Mouse (Mus musculus): ENCODE data around the gene Tsga10ip. TPM values are rescaled to one million over a fixed set of nuclear protein-coding genes. Genes with fewer than 3 reads are reported as not detected.

The Tsga10ip gene
- polyA plus RNA-seq, 1 experiment from 2014 or later, result 1.1 TPM

GRCm38 (mm10) chr19:5421784-5422183 is 19.5 kb upstream of the Tsga10ip start:
- Histone ChIP-seq H3K4me2 (replicated peaks; ENCODE audit: low read depth, low read length) (no peak overlapping the region), H3K4me3 (ENCODE audit: low read depth, low read length) (no peak overlapping the region), H3K9me3 (ENCODE audit: low read length) (no peaks in the 10 kb centered on the region), H3K27me3 (replicated peaks; ENCODE audit: insufficient read depth, low read length) (no peaks in the 10 kb centered on the region), H3K36me3 (ENCODE audit: insufficient read depth, low read length) (peaks cover 21% of the 10 kb centered on the region; the same call in 1 of the 2 replicates), H3K9ac (replicated peaks; ENCODE audit: low read depth) (no peak overlapping the region), H3K27ac (ENCODE audit: low read length) (no peak overlapping the region), H3K4me1 (ENCODE audit: insufficient read depth, low read depth, low read length) (peaks cover 25% of the 10 kb centered on the region)
- DNase-seq (ENCODE audit: low spot score) (no peak), ATAC-seq (no peak)
- WGBS, result 80% methylated on average over 5 of the region's 5 CpGs
- no peak for TF ChIP-seq EP300 (IDR thresholded peaks at IDR 0.05)
- no peak for TF ChIP-seq CTCF (IDR thresholded peaks at IDR 0.05)

- no peak overlapping the region for H3K9ac ChIP-seq (replicated peaks; ENCODE audit: low read depth)
- DNase-seq (ENCODE audit: low spot score) (no peak), ATAC-seq (no peak)
- WGBS, result 88% methylated on average over 6 of the region's 6 CpGs
- H3K27me3 ChIP-seq (replicated peaks; ENCODE audit: insufficient read depth, low read length), result no peaks in the 10 kb centered on the region
- no peak overlapping the region for H3K27ac ChIP-seq (ENCODE audit: low read length)
- no peaks in the 10 kb centered on the region for H3K9me3 ChIP-seq (ENCODE audit: low read length)
- peaks cover 14% of the 10 kb centered on the region for H3K4me1 ChIP-seq (ENCODE audit: insufficient read depth, low read depth, low read length)
- H3K4me2 ChIP-seq (replicated peaks; ENCODE audit: low read depth, low read length), result no peak overlapping the region
- 0 out of 2 replicates have a peak, but pooled peaks cover 17% of the 10 kb centered on the region for H3K36me3 ChIP-seq (ENCODE audit: insufficient read depth, low read length)
- H3K4me3 ChIP-seq (ENCODE audit: low read depth, low read length), result no peak overlapping the region
- no peak for TF ChIP-seq CTCF (IDR thresholded peaks at IDR 0.05)
- TF ChIP-seq EP300 (IDR thresholded peaks at IDR 0.05), result no peak
Measured at GRCm38 (mm10) chr19:5420579-5420978, 18.3 kb upstream of the Tsga10ip start.

- Histone ChIP-seq H3K27ac (ENCODE audit: low read length) (no peak overlapping the region), H3K4me2 (replicated peaks; ENCODE audit: low read depth, low read length) (no peak overlapping the region), H3K36me3 (ENCODE audit: insufficient read depth, low read length) (0 out of 2 replicates have a peak, but pooled peaks cover 17% of the 10 kb centered on the region), H3K9ac (replicated peaks; ENCODE audit: low read depth) (no peak overlapping the region), H3K4me3 (ENCODE audit: low read depth, low read length) (no peak overlapping the region), H3K9me3 (ENCODE audit: low read length) (no peaks in the 10 kb centered on the region), H3K4me1 (ENCODE audit: insufficient read depth, low read depth, low read length) (peaks cover 14% of the 10 kb centered on the region), H3K27me3 (replicated peaks; ENCODE audit: insufficient read depth, low read length) (no peaks in the 10 kb centered on the region)
- ATAC-seq (no peak), DNase-seq (ENCODE audit: low spot score) (no peak)
- WGBS, result 85% methylated on average over 9 of the region's 9 CpGs
- TF ChIP-seq EP300 (IDR thresholded peaks at IDR 0.05), result no peak
- no peak for TF ChIP-seq CTCF (IDR thresholded peaks at IDR 0.05)
Measured at GRCm38 (mm10) chr19:5419630-5420029, 17.3 kb upstream of the Tsga10ip start.

GRCm38 (mm10) chr19:5418750-5419466 is 16.6 kb upstream of the Tsga10ip start:
- no peak overlapping the region for H3K4me3 ChIP-seq (ENCODE audit: low read depth, low read length)
- 93% methylated on average over 7 of the region's 8 CpGs for WGBS
- H3K27me3 ChIP-seq (replicated peaks; ENCODE audit: insufficient read depth, low read length), result no peaks in the 10 kb centered on the region
- H3K4me1 ChIP-seq (ENCODE audit: insufficient read depth, low read depth, low read length), result peaks cover 20% of the 10 kb centered on the region
- TF ChIP-seq CTCF (IDR thresholded peaks at IDR 0.05) (no peak), EP300 (IDR thresholded peaks at IDR 0.05) (no peak)
- peak; percentile 58 for DNase-seq (ENCODE audit: low spot score)
- no peak for ATAC-seq
- H3K9me3 ChIP-seq (ENCODE audit: low read length), result no peaks in the 10 kb centered on the region
- no peak overlapping the region for H3K4me2 ChIP-seq (replicated peaks; ENCODE audit: low read depth, low read length)
- no peak overlapping the region for H3K27ac ChIP-seq (ENCODE audit: low read length)
- H3K36me3 ChIP-seq (ENCODE audit: insufficient read depth, low read length), result 0 out of 2 replicates have a peak, but pooled peaks cover 17% of the 10 kb centered on the region
- H3K9ac ChIP-seq (replicated peaks; ENCODE audit: low read depth), result no peak overlapping the region

- ATAC-seq, result peak; percentile 86
- no peaks in the 10 kb centered on the region for H3K27me3 ChIP-seq (replicated peaks; ENCODE audit: insufficient read depth, low read length)
- TF ChIP-seq EP300 (IDR thresholded peaks at IDR 0.05) (peak; percentile 95), CTCF (IDR thresholded peaks at IDR 0.05) (no peak)
- no peak overlapping the region for H3K4me2 ChIP-seq (replicated peaks; ENCODE audit: low read depth, low read length)
- H3K4me1 ChIP-seq (ENCODE audit: insufficient read depth, low read depth, low read length), result 0 out of 2 replicates have a peak, but pooled peaks cover 9% of the 10 kb centered on the region
- DNase-seq (ENCODE audit: low spot score), result peak; percentile 94
- no peaks in the 10 kb centered on the region for H3K9me3 ChIP-seq (ENCODE audit: low read length)
- 0 out of 2 replicates have a peak, but pooled peaks cover 6% of the 10 kb centered on the region for H3K36me3 ChIP-seq (ENCODE audit: insufficient read depth, low read length)
- no peak overlapping the region for H3K9ac ChIP-seq (replicated peaks; ENCODE audit: low read depth)
- H3K27ac ChIP-seq (ENCODE audit: low read length), result peak overlapping the region; percentile 77
- H3K4me3 ChIP-seq (ENCODE audit: low read depth, low read length), result no peak overlapping the region
- WGBS, result 23% methylated on average over 2 of the region's 2 CpGs
Measured at GRCm38 (mm10) chr19:5414534-5414957, 12.2 kb upstream of the Tsga10ip start.

GRCm38 (mm10) chr19:5413840-5414239 is 11.5 kb upstream of the Tsga10ip start:
- Histone ChIP-seq H3K4me1 (ENCODE audit: insufficient read depth, low read depth, low read length) (0 out of 2 replicates have a peak, but pooled peaks cover 9% of the 10 kb centered on the region), H3K9ac (replicated peaks; ENCODE audit: low read depth) (no peak overlapping the region), H3K4me3 (ENCODE audit: low read depth, low read length) (no peak overlapping the region), H3K27ac (ENCODE audit: low read length) (peak overlapping the region; percentile 77), H3K4me2 (replicated peaks; ENCODE audit: low read depth, low read length) (no peak overlapping the region), H3K27me3 (replicated peaks; ENCODE audit: insufficient read depth, low read length) (no peaks in the 10 kb centered on the region), H3K36me3 (ENCODE audit: insufficient read depth, low read length) (0 out of 2 replicates have a peak, but pooled peaks cover 6% of the 10 kb centered on the region), H3K9me3 (ENCODE audit: low read length) (no peaks in the 10 kb centered on the region)
- TF ChIP-seq EP300 (IDR thresholded peaks at IDR 0.05) (no peak), CTCF (IDR thresholded peaks at IDR 0.05) (no peak)
- DNase-seq (ENCODE audit: low spot score), result no peak
- ATAC-seq, result no peak
- 77% methylated on average over 4 of the region's 4 CpGs for WGBS
